Mouse (Mus musculus): ENCODE data around the gene Crisp1. TPM values are rescaled to one million over a fixed set of nuclear protein-coding genes. Genes with fewer than 3 reads are reported as not detected.

Gene Crisp1
- not detected for total RNA-seq (2023)

DNA sequence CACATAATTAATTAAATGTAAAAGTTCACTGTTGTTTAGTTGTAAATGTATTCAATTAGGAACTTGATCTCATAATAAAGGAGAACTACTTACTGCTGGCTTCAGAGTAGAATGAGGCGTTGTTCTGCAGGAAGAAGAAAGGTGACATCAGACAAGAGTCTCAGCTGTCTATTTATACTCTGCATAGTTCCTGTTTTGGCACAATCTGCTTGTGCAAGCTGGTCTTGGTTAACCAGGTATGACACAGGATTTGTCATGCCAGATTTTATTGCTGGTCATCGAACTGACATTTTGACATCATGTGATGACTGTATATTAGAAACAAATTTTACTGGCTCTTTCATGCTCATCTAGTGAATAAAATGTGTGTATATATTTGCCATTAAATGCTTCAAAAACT is at the start of gene Crisp1:
Gene Crisp1, minus strand, starts transcription at position 146 of the 400 bp plus-strand sequence.

Other genes starting within 250 kb of the Crisp1 start
- not detected for gene AC192777.2, start 223.8 kb downstream of the Crisp1 start, total RNA-seq (2023)
- not detected for gene Pgk2, start 110.6 kb downstream of the Crisp1 start, total RNA-seq (2023)
- not detected for gene Crisp3, start 76.9 kb downstream of the Crisp1 start, total RNA-seq (2023)
- not detected for gene Esp8, start 200.8 kb upstream of the Crisp1 start, total RNA-seq (2023)
- gene Esp6, start 242.3 kb upstream of the Crisp1 start, total RNA-seq (2023), result not detected

All from T-cell, adult 66 days (primary cell).